Mouse (Mus musculus) C2C12 (cell line): ENCODE results near the gene Ly86.

Experiments used
- CTCF ChIP-seq: IDR thresholded peaks from one replicate; pipeline ENCODE4 v1.5.1; 2011; ENCODE audit not compliant: control insufficient read depth, insufficient read depth, insufficient read length
- MYOD1 ChIP-seq: IDR thresholded peaks from one replicate; pipeline ENCODE4 v1.6.1; 2011; ENCODE audit warnings: low read depth; ENCODE audit not compliant: control insufficient read depth, insufficient read length

DNA sequence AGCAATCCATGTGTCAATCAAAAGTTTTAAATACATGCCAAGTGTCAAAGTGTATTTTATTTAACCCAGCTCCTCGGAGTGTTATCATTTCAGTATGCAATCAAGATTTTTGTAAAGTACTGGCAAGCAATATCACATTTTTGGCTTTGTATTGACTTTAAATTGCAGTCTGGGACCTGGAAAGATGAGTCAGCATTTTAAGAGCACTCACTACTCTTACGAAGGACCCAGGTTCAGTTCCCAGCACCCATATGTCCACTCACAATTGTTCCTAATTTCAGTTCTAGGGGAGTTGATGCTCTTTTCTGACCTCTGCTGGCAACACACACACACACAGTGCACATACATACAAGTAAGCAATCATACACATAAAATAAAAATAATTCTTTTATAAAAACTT, 86.7 kb downstream of the Ly86 start:
- TF ChIP-seq CTCF (no peak), MYOD1 (no peak)
